Mouse (Mus musculus) heart, embryonic 10.5 days (tissue): ENCODE data around the gene Olfr146. TPM values are rescaled to one million over a fixed set of nuclear protein-coding genes. Genes with fewer than 3 reads are reported as not detected.

ENCODE experiments used
- DNase-seq: peaks from one replicate; pipeline ENCODE4 v3.0.0-alpha.2; 2017; ENCODE audit warnings: low spot score
- H3K27ac ChIP-seq: fragments of 300-500 bp; sonication (generic); 2 replicates; pipeline ENCODE4 v1.5.1; 2016; ENCODE audit warnings: mild to moderate bottlenecking
- H3K27me3 ChIP-seq: fragments of 300-500 bp; sonication (generic); 2 replicates; pipeline ENCODE4 v1.6.1; 2016; ENCODE audit warnings: mild to moderate bottlenecking; ENCODE audit not compliant: poor library complexity, insufficient read depth, severe bottlenecking
- H3K36me3 ChIP-seq: fragments of 300-500 bp; sonication (generic); 2 replicates; pipeline ENCODE4 v1.6.1; 2016; ENCODE audit warnings: mild to moderate bottlenecking, moderate library complexity
- H3K4me1 ChIP-seq: fragments of 300-500 bp; sonication (generic); 2 replicates; pipeline ENCODE4 v1.6.1; 2016; ENCODE audit warnings: mild to moderate bottlenecking
- H3K4me3 ChIP-seq: fragments of 300-500 bp; sonication (generic); 2 replicates; pipeline ENCODE4 v1.5.1; 2016; ENCODE audit warnings: mild to moderate bottlenecking, moderate library complexity
- H3K9me3 ChIP-seq: fragments of 300-500 bp; sonication (generic); 2 replicates; pipeline ENCODE4 v1.6.1; 2016; ENCODE audit warnings: mild to moderate bottlenecking, moderate library complexity
- whole genome bisulfite sequencing: fragments of 180-500 bp; shearing (Covaris S2); methylation state at CpG from one replicate; pipeline ENCODE4 v1.1.7; 2016; 5-methylcytosine and 5-hydroxymethylcytosine counted together
- microRNA-seq: library from miRNA; unstranded; fragments of <30 nt; microRNA quantifications from one replicate; pipeline ENCODE4, GENCODE M21; 2017
- polyA plus RNA-seq: library from polyadenylated mRNA; unstranded; fragments of >200 nt; fragmentation: Nextera tagmentation; extraction: Ambion mirVana; gene quantifications from 2 replicates; pipeline ENCODE4 v1.2.1, GENCODE M21; 2016

The Olfr146 gene
- polyA plus RNA-seq = not detected in 2 replicates

GRCm38 (mm10) chr9:39023277-39023676 is at the start of gene Olfr146:
Olfr146 (minus strand) TSS chr9:39023377.
- Histone ChIP-seq H3K4me3 (no peak within 1 kb of the TSS), H3K36me3 (no peaks in the 10 kb centered on the region), H3K27ac (no peak within 1 kb of the TSS), H3K4me1 (no peaks in the 10 kb centered on the region), H3K27me3 (no peaks in the 10 kb centered on the region), H3K9me3 (no peaks in the 10 kb centered on the region)
- no peak for DNase-seq
- 75% methylated on average over 1 of the region's 1 CpGs for WGBS

- H3K4me3 ChIP-seq = no peak within 1 kb of the TSS
- 82% methylated on average over 1 of the region's 1 CpGs for WGBS
- H3K27me3 ChIP-seq = no peaks in the 10 kb centered on the region
- H3K9me3 ChIP-seq = no peaks in the 10 kb centered on the region
- no peak within 1 kb of the TSS for H3K27ac ChIP-seq
- H3K36me3 ChIP-seq = no peaks in the 10 kb centered on the region
- H3K4me1 ChIP-seq = no peaks in the 10 kb centered on the region
- DNase-seq = no peak
Observed at GRCm38 (mm10) chr9:39064851-39065250, 41.7 kb upstream of the Olfr146 start, which contains the start of gene Olfr937. Olfr937 (minus strand) TSS chr9:39064951.

GRCm38 (mm10) chr9:38999583-38999982 is 23.6 kb downstream of the Olfr146 start, which contains the start of gene Olfr935:
Olfr935 (minus strand) TSS chr9:38999683.
- no peak within 1 kb of the TSS for H3K27ac ChIP-seq
- 81% methylated on average over 2 of the region's 2 CpGs for WGBS
- H3K9me3 ChIP-seq = no peaks in the 10 kb centered on the region
- H3K27me3 ChIP-seq = no peaks in the 10 kb centered on the region
- no peak for DNase-seq
- no peaks in the 10 kb centered on the region for H3K4me1 ChIP-seq
- no peaks in the 10 kb centered on the region for H3K36me3 ChIP-seq
- no peak within 1 kb of the TSS for H3K4me3 ChIP-seq

- WGBS = 87% methylated on average over 2 of the region's 2 CpGs
- H3K9me3 ChIP-seq = no peaks in the 10 kb centered on the region
Observed at GRCm38 (mm10) chr9:38988215-38988614, 35.0 kb downstream of the Olfr146 start, which contains the start of gene Olfr934. Olfr934 (minus strand) TSS chr9:38988315.

GRCm38 (mm10) chr9:38972013-38972412 is 51.2 kb downstream of the Olfr146 start, which contains the start of gene Olfr933:
Olfr933 (plus strand) TSS chr9:38972313.
- Histone ChIP-seq H3K9me3 (no peaks in the 10 kb centered on the region), H3K27ac (no peak within 1 kb of the TSS), H3K36me3 (no peaks in the 10 kb centered on the region), H3K27me3 (no peaks in the 10 kb centered on the region), H3K4me1 (no peaks in the 10 kb centered on the region), H3K4me3 (no peak within 1 kb of the TSS)
- no peak for DNase-seq
- WGBS = 82% methylated on average over 4 of the region's 4 CpGs

More at GRCm38 (mm10) chr9:38988215-38988614, 35.0 kb downstream of the Olfr146 start, which contains the start of gene Olfr934:
- Histone ChIP-seq H3K27ac (no peak within 1 kb of the TSS), H3K4me1 (no peaks in the 10 kb centered on the region), H3K27me3 (no peaks in the 10 kb centered on the region), H3K4me3 (no peak within 1 kb of the TSS), H3K36me3 (no peaks in the 10 kb centered on the region)
- no peak for DNase-seq

Small RNA genes lying within 50 kb of the gene (microRNA-seq; reads per million reads assigned to microRNA genes)
- gene Gm25529 = not detected

Other genes starting within 250 kb of the Olfr146 start
- not detected in 2 replicates for gene Olfr922, start 208.8 kb downstream of the Olfr146 start, polyA plus RNA-seq
- gene Olfr923, start 196.8 kb downstream of the Olfr146 start, polyA plus RNA-seq = not detected in 2 replicates
- gene Olfr924, start 178.9 kb downstream of the Olfr146 start, polyA plus RNA-seq = not detected in 2 replicates
- gene Olfr26, start 168.3 kb downstream of the Olfr146 start, polyA plus RNA-seq = not detected in 2 replicates
- not detected in 2 replicates for gene Olfr926, start 146.3 kb downstream of the Olfr146 start, polyA plus RNA-seq
- gene Olfr930, start 93.6 kb downstream of the Olfr146 start, polyA plus RNA-seq = not detected in 2 replicates
- not detected in 2 replicates for gene Olfr933, start 51.1 kb downstream of the Olfr146 start, polyA plus RNA-seq
- gene Olfr934, start 35.1 kb downstream of the Olfr146 start, polyA plus RNA-seq = not detected in 2 replicates
- not detected in 2 replicates for gene Olfr935, start 23.7 kb downstream of the Olfr146 start, polyA plus RNA-seq
- not detected in 2 replicates for gene Olfr937, start 41.6 kb upstream of the Olfr146 start, polyA plus RNA-seq
- gene Olfr938, start 55.5 kb upstream of the Olfr146 start, polyA plus RNA-seq = not detected in 2 replicates
- gene Olfr27, start 104.8 kb upstream of the Olfr146 start, polyA plus RNA-seq = not detected in 2 replicates
- not detected in 2 replicates for gene Olfr943, start 142.9 kb upstream of the Olfr146 start, polyA plus RNA-seq
- not detected in 2 replicates for gene Olfr944, start 178.5 kb upstream of the Olfr146 start, polyA plus RNA-seq
- not detected in 2 replicates for gene Olfr1537, start 226.6 kb upstream of the Olfr146 start, polyA plus RNA-seq